Mouse (Mus musculus) small intestine, adult 2 months (tissue): ENCODE measurements around the gene Wbp1l.

ENCODE experiments used
- CTCF ChIP-seq: fragments of 200-500 bp; IDR thresholded peaks from 2 replicates; pipeline ENCODE4 v1.5.1; 2012; ENCODE audit warnings: low read depth, mild to moderate bottlenecking, control low read depth, inconsistent platforms, low read length, moderate library complexity, mixed read lengths; ENCODE audit not compliant: insufficient replicate concordance, insufficient read length; ENCODE audit errors: extremely low read depth
- POLR2A ChIP-seq: fragments of 200-500 bp; IDR thresholded peaks from 2 replicates; pipeline ENCODE4 v1.6.1; 2012; ENCODE audit warnings: low read depth, mild to moderate bottlenecking, control low read depth, inconsistent platforms, low read length, moderate library complexity

DNA sequence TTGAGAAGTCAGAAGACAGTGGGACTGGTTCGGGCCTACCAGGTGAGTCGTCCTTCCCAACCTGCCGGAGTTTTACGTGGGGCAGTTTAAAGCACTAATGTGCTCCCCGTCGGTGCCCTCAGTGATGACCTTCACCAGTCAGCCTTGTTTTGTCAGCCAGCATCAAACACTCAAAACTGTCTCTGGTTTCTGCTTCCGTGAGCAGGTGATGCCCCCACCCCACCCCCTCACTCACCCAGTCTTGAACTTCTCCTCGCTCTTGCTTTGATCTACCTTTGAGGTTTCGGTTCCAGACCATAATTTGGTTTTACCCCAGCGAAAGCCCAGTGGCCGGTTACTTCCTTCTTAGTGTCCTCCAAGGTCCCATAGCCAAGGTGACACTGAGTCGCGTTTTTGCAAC lies 7.8 kb downstream of the Wbp1l start:
- TF ChIP-seq POLR2A (no peak), CTCF (no peak)
